Mouse (Mus musculus) thymus, postnatal 4 days (tissue): ENCODE data around the gene Arhgap25.
A peak's percentile ranks its signal among the peaks of the same experiment; 100 is the strongest.
"Not testable (repeated sequence)": the region's sequence is repeated elsewhere in the genome, so short reads cannot be mapped to it uniquely, and the experiment has no call there.

ENCODE experiments used
- DNase-seq: peaks from one replicate; pipeline ENCODE4 v3.0.0; 2021

Gene Arhgap25

GRCm38 (mm10) chr6:87502411-87502810, 30.6 kb downstream of the Arhgap25 start:
- DNase-seq: peak; percentile 46

GRCm38 (mm10) chr6:87500696-87501095, 32.4 kb downstream of the Arhgap25 start:
- DNase-seq: peak; percentile 59

GRCm38 (mm10) chr6:87499791-87500190, 33.3 kb downstream of the Arhgap25 start:
- no peak for DNase-seq

- no peak for DNase-seq
Observed at GRCm38 (mm10) chr6:87496143-87496542, 36.9 kb downstream of the Arhgap25 start.

GRCm38 (mm10) chr6:87494339-87494738, 38.7 kb downstream of the Arhgap25 start:
- DNase-seq: no peak

DNA sequence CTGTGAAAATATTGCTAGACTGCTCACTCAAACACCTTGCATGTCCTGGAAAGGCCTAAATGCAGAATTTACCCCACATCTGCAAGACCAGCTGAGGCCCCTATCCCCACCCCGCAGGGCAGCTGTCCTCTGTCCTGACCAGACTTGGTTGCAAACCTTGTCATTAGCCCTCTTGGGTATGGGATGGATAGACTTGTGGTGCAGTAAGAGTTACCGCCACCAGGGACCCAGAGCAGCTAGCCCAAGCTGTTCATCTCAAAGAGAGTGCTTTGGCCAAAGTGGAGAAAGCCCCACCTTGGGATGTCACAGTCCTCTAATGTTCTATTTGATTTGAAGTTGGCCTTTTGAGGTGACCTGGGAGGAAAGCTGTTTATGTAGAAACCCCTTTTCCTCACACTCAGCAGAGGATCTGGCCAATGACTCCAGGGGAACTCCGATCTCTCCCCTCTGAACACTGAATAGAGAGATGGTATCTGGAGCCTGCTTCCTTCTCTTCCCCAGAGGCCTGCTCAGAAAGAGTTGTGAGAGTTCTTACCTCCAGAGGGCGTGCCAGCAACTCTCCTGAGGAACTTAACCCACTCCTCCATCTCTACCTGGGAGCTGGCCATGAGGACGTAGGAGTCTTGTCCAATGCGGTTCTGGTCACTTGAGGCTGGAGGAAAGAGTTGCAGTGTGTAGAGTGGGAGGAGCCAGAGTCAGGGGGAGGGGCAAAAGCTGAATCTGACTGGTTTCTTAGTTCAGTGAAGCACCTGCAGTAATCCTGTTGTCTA, 45.2 kb downstream of the Arhgap25 start:
- peak; percentile 59 for DNase-seq

DNA sequence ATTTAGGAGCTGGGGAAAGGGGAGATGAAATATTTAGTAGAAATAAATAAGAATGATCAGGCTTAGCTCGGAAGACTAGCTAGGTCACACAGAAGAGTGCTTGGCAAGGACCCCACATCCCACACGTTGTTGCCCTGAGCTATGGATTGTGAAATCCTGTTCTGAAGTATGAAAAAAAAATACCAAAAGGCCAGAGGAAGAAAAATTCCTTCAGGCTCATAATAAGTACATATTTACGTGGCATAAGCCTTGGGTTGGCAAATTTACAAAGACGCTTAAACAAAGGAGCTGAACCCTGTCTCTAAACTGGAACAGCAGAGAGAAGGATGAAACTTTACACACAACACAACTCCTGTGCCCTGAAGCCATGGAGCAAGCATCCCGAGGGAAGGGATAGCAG, 48.3 kb downstream of the Arhgap25 start:
- no peak for DNase-seq

GRCm38 (mm10) chr6:87483900-87484289, 49.2 kb downstream of the Arhgap25 start:
- no peak for DNase-seq

DNA sequence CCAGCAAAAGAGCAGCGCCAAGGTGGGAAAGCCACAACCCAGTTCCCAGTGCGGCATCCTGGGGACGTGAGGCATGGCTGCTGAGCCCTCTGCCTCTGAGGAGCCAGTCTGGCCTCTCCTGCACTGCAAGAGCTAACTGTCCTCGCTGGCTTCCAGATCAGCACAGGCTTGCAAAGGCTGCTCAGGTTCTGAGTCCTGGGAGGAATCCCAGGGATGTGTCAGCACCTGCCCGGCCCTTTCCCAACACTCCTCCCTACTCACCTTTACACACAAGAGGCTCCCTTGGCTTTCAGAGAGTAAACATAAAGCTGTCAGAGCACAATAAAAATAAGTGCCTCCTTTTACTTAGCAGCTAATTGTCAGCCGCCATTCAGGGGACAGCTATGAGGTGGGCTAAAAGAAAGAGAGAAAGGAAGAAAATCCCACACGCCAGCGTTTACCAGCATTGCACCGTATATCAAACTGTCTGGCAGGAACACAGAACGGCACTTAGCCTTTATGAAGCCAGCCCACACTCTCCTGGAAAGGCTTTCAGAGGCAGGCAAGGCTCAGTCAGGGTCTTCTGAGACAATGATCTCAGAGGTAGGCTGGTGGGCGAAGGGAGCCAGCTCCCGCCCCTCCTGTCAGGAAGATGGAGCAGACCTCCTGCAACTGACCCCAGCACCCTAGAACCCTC, 49.7 kb downstream of the Arhgap25 start:
- no peak for DNase-seq

- no peak for DNase-seq
Observed at GRCm38 (mm10) chr6:87479291-87479999, 53.6 kb downstream of the Arhgap25 start.

- DNase-seq: no peak
Observed at GRCm38 (mm10) chr6:87478847-87479246, 54.2 kb downstream of the Arhgap25 start.

GRCm38 (mm10) chr6:87475223-87475622, 57.8 kb downstream of the Arhgap25 start:
- no peak for DNase-seq

DNA sequence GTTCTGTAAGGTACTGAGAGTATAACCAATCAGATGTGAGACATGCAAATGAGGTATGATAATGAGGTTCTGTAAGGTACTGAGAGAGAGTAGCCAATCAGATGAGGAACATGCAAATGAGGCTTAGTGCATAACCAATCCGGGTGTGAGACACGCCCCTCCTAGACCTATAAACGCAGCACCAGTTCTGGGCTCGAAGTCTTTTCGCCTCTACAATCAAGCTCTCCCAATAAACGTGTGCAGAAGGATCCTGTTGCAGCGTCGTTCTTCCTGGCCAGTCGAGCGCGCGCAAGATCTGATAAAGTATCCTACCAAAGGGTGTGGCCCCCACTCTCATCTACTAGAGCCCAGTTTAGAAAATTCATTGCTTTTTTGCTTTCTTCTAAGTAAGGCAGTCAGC, 63.0 kb downstream of the Arhgap25 start:
- DNase-seq: not testable (repeated sequence)

DNA sequence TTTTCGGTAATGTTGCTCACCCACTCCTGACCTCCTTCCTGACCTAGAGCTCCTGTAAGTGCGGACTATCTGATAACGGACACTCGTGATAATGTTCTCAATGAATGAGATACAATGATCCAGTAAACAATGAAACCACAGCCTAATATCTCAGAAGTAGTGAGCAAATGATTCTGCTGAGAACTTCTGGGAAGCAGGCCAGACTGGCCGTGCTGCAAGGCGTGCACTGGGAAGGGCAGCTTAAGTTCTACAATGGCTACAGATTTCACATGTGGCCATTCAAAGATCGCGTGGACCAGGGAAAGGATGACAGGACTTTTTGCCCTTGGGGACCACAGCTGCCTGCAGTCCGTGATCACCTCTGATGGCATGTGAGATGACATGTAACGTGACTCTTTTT, 64.7 kb downstream of the Arhgap25 start:
- no peak for DNase-seq

- DNase-seq: no peak
Observed at GRCm38 (mm10) chr6:87467373-87467772, 65.7 kb downstream of the Arhgap25 start.

DNA sequence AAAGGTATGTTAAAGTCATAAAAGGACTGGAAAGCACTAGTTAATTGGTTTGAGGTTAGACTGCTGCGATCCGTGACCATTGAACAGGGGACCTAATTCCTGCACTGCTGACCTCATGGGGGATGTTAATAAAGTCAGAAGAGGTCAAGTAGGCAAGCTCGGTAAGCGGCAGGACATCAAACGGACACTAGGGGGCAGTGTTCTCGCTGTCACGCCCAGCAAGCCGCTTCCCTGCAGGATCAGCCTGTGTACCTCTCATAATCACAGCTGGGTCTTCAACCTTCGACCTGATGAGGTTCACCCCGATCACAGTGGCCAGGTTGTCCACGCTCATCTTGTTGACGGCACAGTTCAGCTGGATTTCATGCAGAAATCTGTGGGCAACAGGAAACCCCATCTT, 66.8 kb downstream of the Arhgap25 start:
- peak; percentile 85 for DNase-seq

DNA sequence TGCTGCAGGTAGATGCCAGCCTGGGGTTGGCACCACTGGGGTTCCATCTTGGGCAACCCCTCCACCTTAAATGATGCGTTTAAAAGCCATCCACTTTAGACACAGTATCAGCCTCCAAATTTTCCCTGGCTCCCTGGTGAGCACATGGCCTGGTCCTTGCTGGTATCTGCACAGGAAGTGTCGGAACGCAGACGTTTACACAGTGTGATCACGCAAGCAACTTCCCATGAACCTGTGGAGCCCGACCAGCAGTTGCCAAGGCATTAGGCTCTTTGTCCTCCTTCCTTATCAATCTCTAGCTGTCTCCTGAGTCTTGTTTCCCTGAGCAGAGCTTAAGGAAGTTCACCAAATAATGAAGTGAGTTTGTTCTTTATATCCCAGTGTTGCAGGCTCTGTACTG, 77.6 kb downstream of the Arhgap25 start:
- no peak for DNase-seq

DNA sequence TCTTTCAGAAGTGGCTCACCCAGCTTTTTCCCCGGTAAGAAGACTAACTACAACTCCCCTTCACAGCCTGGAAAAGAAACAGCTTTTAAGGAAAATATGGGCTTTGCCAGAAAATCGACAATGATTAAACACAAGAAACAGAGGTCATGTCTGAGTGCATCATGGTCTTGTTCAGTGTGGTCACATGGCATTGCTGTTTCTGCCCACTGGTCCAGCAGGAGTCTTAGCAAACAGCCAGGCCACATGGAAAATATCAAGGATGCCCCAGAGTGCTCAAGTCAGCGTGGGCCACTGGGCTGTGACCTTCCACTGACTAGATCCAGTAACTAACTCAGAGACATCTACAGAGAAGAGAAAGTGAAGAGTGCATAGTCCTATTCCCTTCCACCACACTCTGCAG, 81.3 kb downstream of the Arhgap25 start:
- DNase-seq: no peak

- DNase-seq: peak; percentile 58
Observed at GRCm38 (mm10) chr6:87451016-87451415, 82.0 kb downstream of the Arhgap25 start.

DNA sequence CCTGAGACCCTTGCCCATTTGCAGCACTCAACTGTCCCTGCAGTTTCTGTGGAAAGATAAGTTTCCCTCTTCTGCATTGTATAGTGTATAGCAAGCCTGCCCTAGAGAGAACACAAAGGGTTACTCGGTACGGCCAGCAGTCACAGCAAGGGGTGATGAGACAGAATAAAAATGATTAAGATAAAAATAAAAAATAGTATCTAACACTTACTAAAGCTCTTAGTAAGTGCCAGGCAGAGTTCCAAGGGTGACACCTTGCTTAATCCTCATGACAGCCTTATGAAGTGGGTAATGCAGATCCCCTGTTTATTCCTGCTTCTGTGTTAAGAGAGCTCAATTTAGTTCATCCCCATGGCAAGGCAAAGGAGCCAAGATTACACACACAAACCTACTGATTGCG, 83.5 kb downstream of the Arhgap25 start:
- no peak for DNase-seq

GRCm38 (mm10) chr6:87447217-87447616, 85.8 kb downstream of the Arhgap25 start:
- DNase-seq: no peak

DNA sequence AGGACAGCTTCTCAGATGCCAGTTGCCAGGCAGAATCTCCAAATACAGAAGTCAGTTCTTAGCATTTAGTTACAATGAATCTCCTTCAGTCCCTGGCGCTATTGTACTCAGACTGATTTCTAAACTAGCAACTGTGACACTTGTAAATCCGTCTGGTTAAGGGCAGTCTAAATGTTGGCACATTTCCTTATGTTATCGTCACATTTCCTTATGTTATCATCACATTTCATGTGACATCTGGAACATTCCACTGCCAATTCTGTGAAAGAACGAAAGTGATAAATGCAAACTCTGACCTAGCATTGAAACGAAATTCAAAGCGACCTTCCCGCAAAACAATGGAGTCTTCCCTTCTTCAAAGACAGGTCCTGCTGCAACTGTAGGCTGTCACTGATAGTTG, 87.8 kb downstream of the Arhgap25 start:
- no peak for DNase-seq

- DNase-seq: no peak
Observed at GRCm38 (mm10) chr6:87443253-87443652, 89.8 kb downstream of the Arhgap25 start.

GRCm38 (mm10) chr6:87436745-87437144, 96.3 kb downstream of the Arhgap25 start:
- DNase-seq: no peak
